Mouse (Mus musculus) midbrain, embryonic 12.5 days (tissue): ENCODE measurements around the gene Adipor2. TPM values are rescaled to one million over a fixed set of nuclear protein-coding genes. Genes with fewer than 3 reads are reported as not detected.

Experiments used
- ATAC-seq: fragments of 200-750 bp; cut with Nextera tagmentation; 2 replicates; pipeline ENCODE4 v1.8.0; 2017; ENCODE audit warnings: low read depth, moderate TSS enrichment, moderate library complexity; ENCODE audit not compliant: low FRiP score
- H3K27ac ChIP-seq: fragments of 300-500 bp; sonication (generic); replicated peaks from 2 replicates; pipeline ENCODE4 v1.5.1; 2016; ENCODE audit warnings: mild to moderate bottlenecking
- H3K27me3 ChIP-seq: fragments of 300-500 bp; sonication (generic); 2 replicates; pipeline ENCODE4 v1.6.1; 2016; ENCODE audit warnings: mild to moderate bottlenecking
- H3K36me3 ChIP-seq: fragments of 300-500 bp; sonication (generic); 2 replicates; pipeline ENCODE4 v1.6.1; 2016
- H3K4me1 ChIP-seq: fragments of 300-500 bp; sonication (generic); 2 replicates; pipeline ENCODE4 v1.6.1; 2016
- H3K4me2 ChIP-seq: fragments of 300-500 bp; sonication (generic); replicated peaks from 2 replicates; pipeline ENCODE4 v1.6.1; 2016; ENCODE audit warnings: mild to moderate bottlenecking, moderate library complexity
- H3K4me3 ChIP-seq: fragments of 300-500 bp; sonication (generic); 2 replicates; pipeline ENCODE4 v1.5.1; 2016; ENCODE audit warnings: mild to moderate bottlenecking
- H3K9ac ChIP-seq: fragments of 300-500 bp; sonication (generic); replicated peaks from 2 replicates; pipeline ENCODE4 v1.6.1; 2016; ENCODE audit warnings: mild to moderate bottlenecking, moderate library complexity
- H3K9me3 ChIP-seq: fragments of 300-500 bp; sonication (generic); 2 replicates; pipeline ENCODE4 v1.6.1; 2016; ENCODE audit warnings: mild to moderate bottlenecking
- WGBS: fragments of 180-500 bp; shearing (Covaris S2); methylation state at CpG from one replicate; pipeline ENCODE4 v1.1.7; 2016; 5-methylcytosine and 5-hydroxymethylcytosine counted together
- polyA plus RNA-seq: library from polyadenylated mRNA; unstranded; fragments of >200 nt; fragmentation: Nextera tagmentation; extraction: Ambion mirVana; gene quantifications from 2 replicates; pipeline ENCODE4 v1.2.1, GENCODE M21; 2016

Adipor2 gene
- polyA plus RNA-seq, 1 experiment from 2014 or later, result 37.6 TPM

DNA sequence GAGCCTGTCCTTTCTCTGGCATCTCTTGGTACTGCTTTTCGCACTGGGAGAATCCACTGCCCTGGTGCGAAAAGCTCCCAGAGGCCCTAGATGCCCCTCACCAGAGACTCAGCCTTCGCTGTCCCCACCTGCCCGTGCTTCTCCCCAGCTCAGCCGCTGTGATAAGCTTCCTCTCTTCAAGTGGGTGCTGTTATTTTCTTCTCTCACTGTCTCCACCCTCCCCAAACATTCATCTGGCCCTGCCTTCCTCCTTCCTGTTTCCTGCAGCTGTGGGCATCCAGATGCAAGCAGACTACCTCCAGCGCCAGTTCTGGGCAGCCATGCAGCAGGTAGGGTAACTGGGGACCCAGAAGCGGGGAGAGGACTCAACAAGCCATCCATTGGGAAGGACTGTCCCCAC, 81.4 kb downstream of the Adipor2 start:
- peaks cover 17% of the 10 kb centered on the region for H3K4me1 ChIP-seq
- H3K9me3 ChIP-seq, result no peaks in the 10 kb centered on the region
- H3K4me3 ChIP-seq, result no peak overlapping the region
- H3K9ac ChIP-seq, result no peak overlapping the region
- 85% methylated on average over 7 of the region's 7 CpGs for WGBS
- H3K27me3 ChIP-seq, result peaks cover 27% of the 10 kb centered on the region
- no peak overlapping the region for H3K4me2 ChIP-seq
- no peaks in the 10 kb centered on the region for H3K36me3 ChIP-seq
- ATAC-seq, result no peak
- no peak overlapping the region for H3K27ac ChIP-seq

DNA sequence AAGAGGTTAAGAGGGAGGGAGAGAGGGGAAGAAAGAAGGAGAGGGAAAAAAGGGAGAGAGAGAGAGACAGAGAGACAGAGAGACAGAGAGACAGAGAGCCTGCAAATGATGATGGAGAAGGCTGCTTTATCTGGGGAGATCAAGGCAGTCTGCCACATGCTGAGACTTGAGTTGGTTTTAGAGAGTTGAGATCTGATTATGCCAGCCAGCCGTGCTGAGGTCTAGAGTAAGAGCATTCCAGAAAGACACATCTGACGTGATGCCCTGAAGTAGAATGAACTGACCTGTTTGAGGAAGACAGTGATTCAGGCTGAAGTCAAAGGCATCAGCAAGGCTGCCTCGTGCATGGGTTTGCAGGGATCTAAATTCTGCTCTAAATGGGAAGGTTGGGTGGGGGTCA, 83.7 kb downstream of the Adipor2 start:
- WGBS, result 40% methylated on average over 3 of the region's 3 CpGs
- H3K4me2 ChIP-seq, result no peak overlapping the region
- no peak for ATAC-seq
- no peak overlapping the region for H3K9ac ChIP-seq
- H3K27me3 ChIP-seq, result peaks cover 50% of the 10 kb centered on the region
- peaks cover 39% of the 10 kb centered on the region for H3K4me1 ChIP-seq
- H3K27ac ChIP-seq, result no peak overlapping the region
- no peaks in the 10 kb centered on the region for H3K36me3 ChIP-seq
- H3K9me3 ChIP-seq, result no peaks in the 10 kb centered on the region
- H3K4me3 ChIP-seq, result no peak overlapping the region

DNA sequence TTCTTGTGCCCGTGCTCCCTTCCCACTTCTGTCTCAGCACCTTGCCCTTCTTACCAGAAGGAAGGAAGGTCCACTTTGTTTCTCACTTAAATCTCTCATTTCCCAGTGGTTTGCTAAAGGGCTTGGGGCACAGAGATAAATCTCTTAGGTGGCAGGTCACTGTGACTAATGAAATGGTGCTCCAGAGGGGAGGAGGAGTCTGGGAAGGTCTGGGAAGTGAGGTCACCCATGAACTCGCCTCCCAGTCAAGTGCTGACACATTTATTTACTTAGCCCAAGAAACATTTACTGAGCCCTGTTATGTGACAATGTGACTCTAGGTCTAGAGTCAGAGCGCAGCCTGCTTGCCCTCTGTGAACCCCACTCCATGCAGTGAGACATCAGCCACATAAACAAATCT, 84.3 kb downstream of the Adipor2 start:
- H3K4me2 ChIP-seq, result no peak overlapping the region
- H3K9me3 ChIP-seq, result no peaks in the 10 kb centered on the region
- H3K9ac ChIP-seq, result no peak overlapping the region
- peaks cover 38% of the 10 kb centered on the region for H3K4me1 ChIP-seq
- 26% methylated on average over 3 of the region's 3 CpGs for WGBS
- no peaks in the 10 kb centered on the region for H3K36me3 ChIP-seq
- H3K4me3 ChIP-seq, result no peak overlapping the region
- H3K27ac ChIP-seq, result no peak overlapping the region
- peaks cover 56% of the 10 kb centered on the region for H3K27me3 ChIP-seq
- no peak for ATAC-seq

DNA sequence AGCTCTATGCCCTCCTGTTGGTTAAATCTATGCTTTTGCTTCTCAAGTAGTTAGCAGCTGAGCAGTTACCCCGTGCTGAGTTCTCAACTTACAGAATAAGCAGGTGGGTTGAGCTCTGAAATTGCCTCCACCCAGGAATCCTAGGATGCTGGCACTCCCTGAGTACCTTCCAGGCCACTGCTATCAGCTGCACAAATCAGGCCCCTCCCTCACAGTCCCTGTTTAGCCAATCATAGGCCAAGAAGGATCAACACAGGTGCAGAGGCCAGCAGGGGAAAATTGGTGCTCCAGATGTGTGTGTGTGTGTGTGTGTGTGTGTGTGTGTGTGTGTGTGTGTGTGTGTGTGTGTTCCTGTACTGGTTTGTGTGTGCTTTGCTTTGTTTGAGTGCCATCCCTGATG, 85.4 kb downstream of the Adipor2 start:
- Histone ChIP-seq H3K9ac (no peak overlapping the region), H3K4me1 (peaks cover 33% of the 10 kb centered on the region)
- 9% methylated on average over 1 of the region's 1 CpGs for WGBS

DNA sequence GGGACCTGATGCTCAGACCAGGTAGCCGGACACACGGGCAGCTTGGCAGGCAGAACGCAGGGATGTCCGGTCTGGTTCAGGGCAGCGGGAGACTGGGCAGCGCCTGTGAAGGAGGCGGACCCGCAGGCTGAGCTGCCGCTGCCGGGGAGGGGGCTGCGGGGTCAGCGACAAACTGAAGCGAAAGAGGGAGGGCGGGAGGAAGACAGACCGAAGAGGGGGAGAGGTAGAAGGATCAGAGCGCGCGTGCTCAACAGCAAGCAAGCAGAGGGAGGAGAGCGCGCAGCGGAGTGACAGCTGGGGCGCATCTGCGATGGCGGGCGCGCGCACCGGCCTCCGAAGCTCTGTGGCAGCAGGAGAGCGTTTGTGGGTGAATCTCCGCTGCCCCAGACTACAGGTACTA, 87.0 kb downstream of the Adipor2 start, which contains the start of gene Lrtm2:
Gene Lrtm2, minus strand, starts transcription at position 261 of the 400 bp plus-strand sequence.
- Histone ChIP-seq H3K4me1 (peaks cover 33% of the 10 kb centered on the region), H3K27me3 (peaks cover 75% of the 10 kb centered on the region), H3K9me3 (no peaks in the 10 kb centered on the region)

More for the DNA sequence above, 85.4 kb downstream of the Adipor2 start:
- no peak overlapping the region for H3K4me2 ChIP-seq
- H3K36me3 ChIP-seq, result no peaks in the 10 kb centered on the region
- H3K4me3 ChIP-seq, result no peak overlapping the region
- no peak overlapping the region for H3K27ac ChIP-seq
- H3K27me3 ChIP-seq, result peaks cover 67% of the 10 kb centered on the region
- H3K9me3 ChIP-seq, result no peaks in the 10 kb centered on the region
- no peak for ATAC-seq

DNA sequence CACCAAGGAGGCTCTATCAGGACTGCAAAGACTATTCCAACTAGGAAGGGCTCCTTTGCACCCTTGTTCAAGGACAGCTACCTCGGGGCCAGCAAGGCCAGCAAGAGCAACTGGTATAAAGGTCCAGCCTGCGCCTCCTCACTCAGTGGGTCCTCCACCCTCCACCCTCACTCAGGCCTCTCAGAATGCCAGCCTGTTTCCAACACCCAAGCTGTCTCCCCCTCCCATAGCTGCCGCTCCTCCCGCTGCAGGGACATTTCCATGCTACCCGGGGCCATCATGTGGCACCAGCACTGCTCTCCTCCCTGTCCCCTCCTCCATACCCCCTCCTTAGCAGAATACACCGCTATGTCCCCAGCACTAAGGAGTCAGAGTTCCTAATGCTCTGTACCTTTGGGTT, 87.6 kb downstream of the Adipor2 start:
- 0 out of 2 replicates have a peak, but pooled peaks have one; percentile 24 for ATAC-seq
- H3K27ac ChIP-seq, result no peak overlapping the region
- H3K4me1 ChIP-seq, result peaks cover 33% of the 10 kb centered on the region
- 11% methylated on average over 6 of the region's 6 CpGs for WGBS
- no peaks in the 10 kb centered on the region for H3K9me3 ChIP-seq
- peak overlapping the region; percentile 43 for H3K4me3 ChIP-seq
- H3K9ac ChIP-seq, result peak overlapping the region; percentile 20; the same call in 1 of the 2 replicates
- peaks cover 76% of the 10 kb centered on the region for H3K27me3 ChIP-seq
- H3K4me2 ChIP-seq, result peak overlapping the region; percentile 59
- H3K36me3 ChIP-seq, result no peaks in the 10 kb centered on the region

More for the DNA sequence above, 87.0 kb downstream of the Adipor2 start, which contains the start of gene Lrtm2:
- H3K9ac ChIP-seq, result peak within 1 kb of the TSS; percentile 20; the same call in 1 of the 2 replicates
- no peaks in the 10 kb centered on the region for H3K36me3 ChIP-seq
- H3K4me3 ChIP-seq, result peak within 1 kb of the TSS; percentile 43
- WGBS, result under 1% methylated on average over 30 of the region's 31 CpGs
- peak within 1 kb of the TSS; percentile 59 for H3K4me2 ChIP-seq
- ATAC-seq, result peak; percentile 51
- H3K27ac ChIP-seq, result no peak within 1 kb of the TSS

DNA sequence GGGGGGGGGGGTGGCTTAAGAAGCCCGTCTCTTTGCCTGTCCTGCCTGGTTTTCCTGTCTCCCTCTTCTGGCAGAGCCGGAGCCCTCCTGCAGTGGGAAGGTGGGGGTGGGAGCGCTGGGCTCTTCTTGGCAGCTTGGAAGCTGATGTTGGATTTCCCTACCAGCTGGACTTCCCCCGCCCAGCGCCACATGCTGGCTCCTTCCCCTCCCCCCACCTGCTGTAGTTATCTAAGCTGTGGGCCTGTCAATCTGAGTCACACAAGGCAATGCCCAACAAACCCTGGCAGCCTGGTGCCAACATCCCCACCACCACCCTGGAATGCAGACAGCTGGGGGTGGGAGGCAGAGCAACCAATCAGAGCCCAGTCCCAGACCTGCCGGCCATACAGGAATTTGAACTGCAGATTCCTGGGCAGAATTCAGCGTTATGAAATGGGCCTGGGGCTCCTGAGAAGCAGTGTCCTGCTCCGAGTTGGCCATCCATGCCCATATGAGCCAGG, 88.2 kb downstream of the Adipor2 start:
- peaks cover 76% of the 10 kb centered on the region for H3K27me3 ChIP-seq
- H3K9me3 ChIP-seq, result no peaks in the 10 kb centered on the region
- no peaks in the 10 kb centered on the region for H3K36me3 ChIP-seq
- WGBS, result 2% methylated on average over 8 of the region's 8 CpGs
- H3K27ac ChIP-seq, result no peak overlapping the region
- H3K4me3 ChIP-seq, result no peak overlapping the region
- H3K4me2 ChIP-seq, result peak overlapping the region; percentile 59
- peak overlapping the region; percentile 28; the same call in 1 of the 2 replicates for H3K9ac ChIP-seq
- H3K4me1 ChIP-seq, result peaks cover 33% of the 10 kb centered on the region
- peak; percentile 57 for ATAC-seq

DNA sequence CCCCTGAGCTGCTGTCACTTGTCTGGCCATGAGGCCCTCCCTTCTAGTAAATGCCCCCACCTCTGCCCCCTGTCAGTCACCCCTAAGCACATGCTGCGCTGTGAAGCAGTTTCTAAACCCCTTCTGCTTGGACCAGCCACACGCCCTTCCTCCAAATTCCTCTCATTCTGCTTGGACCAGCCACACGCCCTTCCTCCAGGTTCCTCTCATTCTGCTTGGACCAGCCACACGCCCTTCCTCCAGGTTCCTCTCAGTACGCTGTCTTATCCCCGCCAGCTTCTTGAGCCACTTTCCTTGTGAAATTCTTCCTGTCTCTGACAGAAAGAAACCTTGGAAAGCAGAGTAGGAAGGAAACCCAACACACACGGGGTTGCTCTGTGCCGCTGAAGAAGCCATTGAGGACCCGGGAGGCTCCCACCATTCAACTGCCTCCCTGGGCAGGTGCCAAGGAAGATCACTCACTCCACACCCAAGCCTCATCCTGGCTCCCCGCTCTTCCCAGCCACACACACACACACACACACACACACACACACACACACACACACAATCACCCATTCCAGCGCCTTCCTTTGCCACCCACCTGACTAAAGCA, 88.9 kb downstream of the Adipor2 start:
- Histone ChIP-seq H3K27ac (no peak overlapping the region), H3K9me3 (no peaks in the 10 kb centered on the region), H3K27me3 (peaks cover 76% of the 10 kb centered on the region), H3K4me2 (peak overlapping the region; percentile 59), H3K4me1 (peaks cover 33% of the 10 kb centered on the region), H3K9ac (peak overlapping the region; percentile 28; the same call in 1 of the 2 replicates), H3K4me3 (no peak overlapping the region), H3K36me3 (no peaks in the 10 kb centered on the region)
- 0 out of 2 replicates have a peak, but pooled peaks have one; percentile 3 for ATAC-seq
- 18% methylated on average over 11 of the region's 11 CpGs for WGBS

DNA sequence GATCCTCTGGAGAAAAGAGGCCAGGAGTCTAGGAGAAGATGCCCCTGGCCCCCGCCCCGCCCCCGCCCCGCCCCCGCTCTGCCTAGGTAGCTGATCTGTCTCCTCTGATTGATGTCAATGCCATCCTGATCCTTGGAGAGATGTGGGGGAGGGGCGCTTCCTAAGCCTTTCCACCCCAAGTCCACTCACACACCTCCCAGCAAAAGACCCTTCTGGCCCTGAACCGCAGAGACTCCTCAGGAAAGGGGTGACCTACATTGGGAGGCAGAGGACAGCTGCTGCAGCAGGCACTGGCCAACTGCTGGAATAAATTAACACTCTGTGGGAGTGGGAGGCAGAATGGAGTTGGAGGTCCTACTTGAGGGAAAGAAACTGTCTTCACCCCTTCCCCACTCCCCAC, 91.0 kb downstream of the Adipor2 start:
- Histone ChIP-seq H3K27me3 (peaks cover 70% of the 10 kb centered on the region), H3K36me3 (no peaks in the 10 kb centered on the region), H3K9me3 (no peaks in the 10 kb centered on the region), H3K9ac (no peak overlapping the region), H3K4me2 (no peak overlapping the region), H3K27ac (no peak overlapping the region), H3K4me3 (no peak overlapping the region), H3K4me1 (peaks cover 30% of the 10 kb centered on the region)
- 37% methylated on average over 3 of the region's 7 CpGs for WGBS
- ATAC-seq, result no peak

DNA sequence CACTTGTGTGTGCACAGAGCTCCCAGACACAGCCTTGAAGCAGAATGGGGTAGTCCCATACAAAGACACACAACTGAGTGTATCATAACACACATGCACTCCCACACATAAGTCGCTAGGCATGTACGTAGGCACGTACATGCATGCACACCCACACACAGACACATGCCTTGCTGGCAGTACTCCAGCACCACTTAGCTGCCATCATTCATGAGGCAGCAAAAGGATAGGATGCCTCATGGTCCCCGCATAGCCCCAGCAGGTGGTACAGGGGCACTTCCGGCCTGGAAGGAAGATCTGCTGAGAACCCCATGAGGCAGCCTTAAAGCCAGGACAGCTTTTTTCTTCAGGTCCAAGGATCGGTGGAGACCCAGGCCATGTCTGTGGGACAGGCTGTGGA, 91.5 kb downstream of the Adipor2 start:
- no peak for ATAC-seq
- H3K9ac ChIP-seq, result no peak overlapping the region
- H3K4me1 ChIP-seq, result peaks cover 26% of the 10 kb centered on the region
- no peak overlapping the region for H3K4me2 ChIP-seq
- no peak overlapping the region for H3K27ac ChIP-seq
- H3K27me3 ChIP-seq, result peaks cover 65% of the 10 kb centered on the region
- 78% methylated on average over 6 of the region's 6 CpGs for WGBS
- no peaks in the 10 kb centered on the region for H3K36me3 ChIP-seq
- H3K9me3 ChIP-seq, result no peaks in the 10 kb centered on the region
- H3K4me3 ChIP-seq, result no peak overlapping the region

DNA sequence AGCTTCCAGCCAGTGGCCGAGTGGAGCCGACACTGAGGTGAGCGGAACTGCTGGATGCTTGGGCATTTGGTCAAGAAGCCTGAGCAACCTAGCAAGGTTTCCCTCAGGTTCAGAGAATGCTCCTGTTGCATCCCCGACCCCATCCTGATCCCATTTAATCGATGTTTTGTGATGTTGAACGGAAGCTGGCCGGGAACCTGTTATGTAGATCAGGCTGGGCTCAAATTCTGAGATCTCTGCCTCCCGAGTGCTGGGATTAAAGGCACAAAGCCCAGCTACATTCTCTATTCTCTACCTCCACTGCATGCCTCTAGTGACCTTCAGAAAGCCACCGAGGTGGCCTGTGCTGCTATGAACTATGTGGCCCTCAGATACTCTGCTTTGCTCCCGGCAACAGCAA, 92.7 kb downstream of the Adipor2 start:
- no peak for ATAC-seq
- Histone ChIP-seq H3K4me1 (peaks cover 16% of the 10 kb centered on the region), H3K9me3 (no peaks in the 10 kb centered on the region), H3K27me3 (peaks cover 53% of the 10 kb centered on the region), H3K27ac (no peak overlapping the region), H3K9ac (no peak overlapping the region), H3K4me2 (no peak overlapping the region), H3K36me3 (no peaks in the 10 kb centered on the region), H3K4me3 (no peak overlapping the region)
- 50% methylated on average over 10 of the region's 10 CpGs for WGBS

DNA sequence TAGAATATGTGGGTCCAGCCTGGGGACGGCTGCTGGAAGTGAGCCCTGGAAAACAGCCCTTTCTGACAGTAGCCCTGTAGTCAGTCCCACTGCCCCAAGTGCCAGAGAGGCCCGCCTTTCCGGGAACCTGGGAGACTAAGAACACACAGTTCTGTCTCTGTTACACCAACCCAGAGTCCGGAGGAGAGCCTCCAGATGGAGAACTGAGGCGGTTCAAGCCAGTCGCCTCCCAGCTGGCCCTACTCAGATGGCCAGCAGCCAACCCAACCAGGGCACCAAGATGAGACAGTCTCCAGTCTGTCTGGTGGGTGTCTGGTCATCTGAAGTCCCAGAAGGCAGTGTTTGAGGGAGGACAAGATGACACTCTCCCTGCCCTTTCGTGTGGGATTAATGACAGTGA, 95.8 kb downstream of the Adipor2 start:
- no peak overlapping the region for H3K4me2 ChIP-seq
- no peak overlapping the region for H3K4me3 ChIP-seq
- 86% methylated on average over 7 of the region's 7 CpGs for WGBS

More for the DNA sequence above, 95.8 kb downstream of the Adipor2 start:
- H3K9me3 ChIP-seq, result no peaks in the 10 kb centered on the region
- no peaks in the 10 kb centered on the region for H3K36me3 ChIP-seq
- no peak for ATAC-seq
- no peak overlapping the region for H3K27ac ChIP-seq
- peaks cover 9% of the 10 kb centered on the region for H3K4me1 ChIP-seq
- peaks cover 24% of the 10 kb centered on the region; the same call in 1 of the 2 replicates for H3K27me3 ChIP-seq
- H3K9ac ChIP-seq, result no peak overlapping the region
